Mouse (Mus musculus) embryo, embryonic 10 days (tissue): Measurements from ENCODE around the gene Clstn3.
"Not testable (repeated sequence)": the region's sequence is repeated elsewhere in the genome, so short reads cannot be mapped to it uniquely, and the experiment has no call there.

Experiments used
- DNase-seq: peaks from one replicate; pipeline ENCODE4 v3.0.0-alpha.2; 2015; ENCODE audit warnings: low spot score

Clstn3 gene

GRCm38 (mm10) chr6:124464305-124465271 lies at the start of gene Clstn3:
Clstn3 (minus strand) TSS chr6:124464794.
- DNase-seq = peak; percentile 88

- peak; percentile 54 for DNase-seq
Measured at GRCm38 (mm10) chr6:124512355-124512836, 47.8 kb upstream of the Clstn3 start, which contains the start of gene C1ra. C1ra (plus strand) TSS chr6:124512405.

- DNase-seq = no peak
Measured at GRCm38 (mm10) chr6:124511936-124512335, 47.3 kb upstream of the Clstn3 start.

- not testable (repeated sequence) for DNase-seq
Measured at GRCm38 (mm10) chr6:124509192-124509591, 44.6 kb upstream of the Clstn3 start.

- DNase-seq = no peak
Measured at GRCm38 (mm10) chr6:124508292-124508691, 43.7 kb upstream of the Clstn3 start.

- no peak for DNase-seq
Measured at GRCm38 (mm10) chr6:124506991-124507390, 42.4 kb upstream of the Clstn3 start.

GRCm38 (mm10) chr6:124505028-124505427 lies 40.4 kb upstream of the Clstn3 start:
- no peak for DNase-seq

GRCm38 (mm10) chr6:124502021-124502420 lies 37.4 kb upstream of the Clstn3 start:
- DNase-seq = no peak

- DNase-seq = no peak
Measured at GRCm38 (mm10) chr6:124501473-124501872, 36.9 kb upstream of the Clstn3 start.

- no peak for DNase-seq
Measured at GRCm38 (mm10) chr6:124499914-124500566, 35.4 kb upstream of the Clstn3 start.

GRCm38 (mm10) chr6:124496054-124496453 lies 31.5 kb upstream of the Clstn3 start:
- DNase-seq = no peak

- no peak for DNase-seq
Measured at GRCm38 (mm10) chr6:124493886-124494285, 29.3 kb upstream of the Clstn3 start.

GRCm38 (mm10) chr6:124492842-124493561 lies 28.4 kb upstream of the Clstn3 start, which contains the start of gene C1rl:
C1rl (plus strand) TSS chr6:124493113.
- peak; percentile 85 for DNase-seq

- DNase-seq = no peak
Measured at GRCm38 (mm10) chr6:124491427-124491826, 26.8 kb upstream of the Clstn3 start.

- DNase-seq = no peak
Measured at GRCm38 (mm10) chr6:124488952-124489351, 24.4 kb upstream of the Clstn3 start.

GRCm38 (mm10) chr6:124487509-124487908 lies 22.9 kb upstream of the Clstn3 start:
- no peak for DNase-seq

- DNase-seq = peak; percentile 70
Measured at GRCm38 (mm10) chr6:124485414-124486144, 21.0 kb upstream of the Clstn3 start.

GRCm38 (mm10) chr6:124484851-124485250 lies 20.3 kb upstream of the Clstn3 start:
- no peak for DNase-seq

- not testable (repeated sequence) for DNase-seq
Measured at GRCm38 (mm10) chr6:124483831-124484230, 19.2 kb upstream of the Clstn3 start.

GRCm38 (mm10) chr6:124481571-124481970 lies 17.0 kb upstream of the Clstn3 start:
- peak; percentile 66 for DNase-seq

- DNase-seq = peak; percentile 74
Measured at GRCm38 (mm10) chr6:124480295-124480694, 15.7 kb upstream of the Clstn3 start.
